11 mouse cellular contexts compared by ENCODE assay signal in the genomic region with DNA sequence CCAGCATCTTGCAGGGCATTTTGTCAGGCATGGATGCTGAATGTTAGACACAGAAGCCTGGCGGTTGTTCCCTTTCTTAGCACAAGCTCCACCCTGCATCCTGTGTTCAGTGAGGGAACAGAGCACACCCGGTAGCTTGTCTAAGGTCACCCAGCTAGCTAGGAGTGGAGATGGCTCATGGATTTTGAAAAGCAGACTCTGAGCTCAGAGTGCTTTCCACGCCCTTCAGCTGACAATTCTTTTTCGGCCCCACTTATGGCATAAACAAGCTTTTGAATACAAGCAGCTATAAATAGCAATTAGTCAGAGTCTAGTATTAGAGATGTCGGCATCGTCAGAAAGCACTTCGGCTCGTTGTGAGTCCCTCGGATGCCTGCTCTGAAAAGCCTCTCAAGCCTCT.
DNase-seq lines count a peak whose midpoint lies in the region; ATAC-seq and TF ChIP-seq lines count a peak whose summit lies in the region.
"Had no signal": no experiment of that assay in that cellular context is flagged by ENCODE, and none has a peak within 500 bp of the region (broad histone marks: within the 10 kb centered on the region; RNA-seq: fewer than 3 reads in every experiment).

No protein-coding gene starts in this region.

- H3K79me2 ChIP-seq in heart, adult 2 months (replicated peaks; ENCODE audit: control insufficient read depth, insufficient read depth, low read length): no peaks in the 10 kb centered on the region

- 0 out of 2 replicates have a peak, but pooled peaks cover 5% of the 10 kb centered on the region for H3K4me1 ChIP-seq in intestine, embryonic 16.5 days (ENCODE audit: control insufficient read depth, insufficient read depth, low read length)
- peaks cover 8% of the 10 kb centered on the region; the same call in 1 of the 2 replicates for H3K4me1 ChIP-seq in intestine, embryonic 15.5 days (replicated peaks)
- H3K4me1 ChIP-seq in heart, adult 2 months (ENCODE audit: control insufficient read depth, insufficient read depth, low read length): peaks cover 1% of the 10 kb centered on the region; the same call in 1 of the 2 replicates
- H3K4me1 ChIP-seq in kidney, embryonic 15.5 days: no peaks in the 10 kb centered on the region

- TF ChIP-seq EP300 in heart, adult 2 months (IDR thresholded peaks at IDR 0.05; ENCODE audit: insufficient read depth, low read depth, low read length): no peak

- no peak overlapping the region for H3K27ac ChIP-seq in intestine, embryonic 16.5 days (ENCODE audit: low read length)
- no peak overlapping the region for H3K27ac ChIP-seq in intestine, embryonic 15.5 days
- H3K27ac ChIP-seq in heart, adult 2 months: peak overlapping the region; percentile 74
- H3K27ac ChIP-seq in kidney, embryonic 15.5 days: no peak overlapping the region
- H3K27ac ChIP-seq: embryonic facial prominence, embryonic 13.5 days; limb, embryonic 10.5 days had no signal

- no peaks in the 10 kb centered on the region for H3K27me3 ChIP-seq in intestine, embryonic 16.5 days (replicated peaks; ENCODE audit: control insufficient read depth, insufficient read depth, low read length)
- H3K27me3 ChIP-seq in intestine, embryonic 15.5 days (replicated peaks): no peaks in the 10 kb centered on the region
- no peaks in the 10 kb centered on the region for H3K27me3 ChIP-seq in heart, adult 2 months (ENCODE audit: control insufficient read depth, insufficient read depth, low read length)
- no peaks in the 10 kb centered on the region for H3K27me3 ChIP-seq in kidney, embryonic 15.5 days
- H3K27me3 ChIP-seq: embryonic facial prominence, embryonic 13.5 days had no signal

- no peak for TF ChIP-seq POLR2A in heart, adult 2 months (IDR thresholded peaks at IDR 0.05; ENCODE audit: insufficient read depth, low read depth, low read length)

- 56% methylated on average over 9 of the region's 9 CpGs for WGBS in intestine, embryonic 16.5 days
- 44% methylated on average over 9 of the region's 9 CpGs for WGBS in intestine, embryonic 15.5 days
- WGBS in heart, adult 2 months: 26% methylated on average over 9 of the region's 9 CpGs
- 76% methylated on average over 9 of the region's 9 CpGs for WGBS in kidney, embryonic 15.5 days

- TF ChIP-seq CTCF in heart, adult 2 months (IDR thresholded peaks at IDR 0.05): no peak

- intact Hi-C loops in heart, adult 2 months (cut with DNase I): no loop called here

- H3K9ac ChIP-seq in intestine, embryonic 16.5 days (ENCODE audit: low read depth, low read length): no peak overlapping the region
- H3K9ac ChIP-seq in intestine, embryonic 15.5 days: no peak overlapping the region
- peak overlapping the region; percentile 26; the same call in 1 of the 2 replicates for H3K9ac ChIP-seq in heart, adult 2 months (ENCODE audit: low read depth, low read length)
- no peak overlapping the region for H3K9ac ChIP-seq in kidney, embryonic 15.5 days
- H3K9ac ChIP-seq: embryonic facial prominence, embryonic 13.5 days; liver, postnatal 0 days had no signal

- 0 out of 2 replicates have a peak, but pooled peaks have one; percentile 48 for ATAC-seq in intestine, embryonic 16.5 days
- ATAC-seq in intestine, embryonic 15.5 days: no peak
- no peak for ATAC-seq in kidney, embryonic 15.5 days (replicated peaks; ENCODE audit: low FRiP score)
- no peak for ATAC-seq in erythroid progenitor cell, adult 5-6 weeks (replicated peaks; ENCODE audit: low FRiP score, poor library complexity, severe bottlenecking)
- ATAC-seq: liver, postnatal 0 days had no signal

- H3K4me3 ChIP-seq in intestine, embryonic 16.5 days (ENCODE audit: low read length): no peak overlapping the region
- no peak overlapping the region for H3K4me3 ChIP-seq in intestine, embryonic 15.5 days (replicated peaks)
- H3K4me3 ChIP-seq in heart, adult 2 months: peak overlapping the region; percentile 30; the same call in 1 of the 2 replicates
- H3K4me3 ChIP-seq in kidney, embryonic 15.5 days (replicated peaks): no peak overlapping the region
- H3K4me3 ChIP-seq: embryonic facial prominence, embryonic 13.5 days; limb, embryonic 10.5 days had no signal

- no peaks in the 10 kb centered on the region for H3K36me3 ChIP-seq in intestine, embryonic 16.5 days (ENCODE audit: control insufficient read depth, insufficient read depth, low read length)
- no peaks in the 10 kb centered on the region for H3K36me3 ChIP-seq in intestine, embryonic 15.5 days
- H3K36me3 ChIP-seq in heart, adult 2 months (ENCODE audit: control insufficient read depth, insufficient read depth, low read length): no peaks in the 10 kb centered on the region
- H3K36me3 ChIP-seq in kidney, embryonic 15.5 days: no peaks in the 10 kb centered on the region
- H3K36me3 ChIP-seq: embryonic facial prominence, embryonic 13.5 days; limb, embryonic 10.5 days had no signal

- DNase-seq in NIH3T3 (ENCODE audit: low read depth): peak; percentile 31
- peak in 1 of 2 experiments; percentile 45 for DNase-seq in heart, adult 2 months
- peak; percentile 49 for DNase-seq in lung, postnatal 10 days
- no peak for DNase-seq in urinary bladder, postnatal 4 days (ENCODE audit: low spot score in 2 of 2)
- DNase-seq: liver, postnatal 0 days had no signal

- peaks cover 4% of the 10 kb centered on the region; the same call in 1 of the 2 replicates for H3K9me3 ChIP-seq in intestine, embryonic 16.5 days (ENCODE audit: control insufficient read depth, low read length)
- no peaks in the 10 kb centered on the region for H3K9me3 ChIP-seq in intestine, embryonic 15.5 days
- H3K9me3 ChIP-seq in kidney, embryonic 15.5 days (replicated peaks): no peaks in the 10 kb centered on the region
- H3K9me3 ChIP-seq: embryonic facial prominence, embryonic 13.5 days; limb, embryonic 10.5 days had no signal

- no peak overlapping the region for H3K4me2 ChIP-seq in intestine, embryonic 16.5 days (ENCODE audit: low read depth, low read length)
- H3K4me2 ChIP-seq in intestine, embryonic 15.5 days (replicated peaks): no peak overlapping the region
- no peak overlapping the region for H3K4me2 ChIP-seq in kidney, embryonic 15.5 days
- H3K4me2 ChIP-seq: embryonic facial prominence, embryonic 13.5 days had no signal

Comparison
In these comparisons a context has a peak if more than half of its experiments do, and no peak if none do; other contexts are left out.
1. DNase-seq: peak in NIH3T3 (single experiment) and lung, postnatal 10 days (single experiment); none in urinary bladder, postnatal 4 days (0 of 2).